Mouse (Mus musculus) regulatory T cell (primary cell): Measurements from ENCODE around the gene Crygf.
"Not testable (repeated sequence)": the region's sequence is repeated elsewhere in the genome, so short reads cannot be mapped to it uniquely, and the experiment has no call there.

Experiments
- in situ Hi-C: fragments of 300-600 bp; cut with MboI, MseI; formaldehyde crosslinking; loops from one replicate; pipeline ENCODE4 v1.15.1; 2025; ENCODE audit warnings: high pct_unique_total_duplicates

Gene Crygf

GRCm38 (mm10) chr1:65926294-65926693 is at the start of gene Crygf:
Crygf (plus strand) TSS chr1:65926520.
- in situ Hi-C loops = no loop called here

- in situ Hi-C loops = no loop called here
These were observed 734 bp upstream of the Crygf start for GRCm38 (mm10) chr1:65925361-65926210.

- in situ Hi-C loops = not testable (repeated sequence)
These were observed 376 bp downstream of the Crygf start for GRCm38 (mm10) chr1:65926696-65927095.

GRCm38 (mm10) chr1:65930055-65930454 is 3.7 kb downstream of the Crygf start:
- in situ Hi-C loops = no loop called here

GRCm38 (mm10) chr1:65932091-65932812 is 5.9 kb downstream of the Crygf start:
- in situ Hi-C loops = no loop called here
